Mouse (Mus musculus) forebrain, embryonic 16.5 days (tissue): ENCODE results near the gene Aldh1l1. TPM values are rescaled to one million over a fixed set of nuclear protein-coding genes. Genes with fewer than 3 reads are reported as not detected.

Source experiments
- ATAC-seq: fragments of 200-750 bp; cut with Nextera tagmentation; 2 replicates; pipeline ENCODE4 v1.8.0; 2017; ENCODE audit warnings: mild to moderate bottlenecking, moderate library complexity
- H3K27ac ChIP-seq: fragments of 300-500 bp; sonication (generic); 2 replicates; pipeline ENCODE4 v1.5.1; 2014; ENCODE audit warnings: low read length, control low read depth
- H3K27me3 ChIP-seq: fragments of 300-500 bp; sonication (generic); replicated peaks from 2 replicates; pipeline ENCODE4 v1.6.1; 2014; ENCODE audit warnings: low read length; ENCODE audit not compliant: control insufficient read depth, insufficient read depth
- H3K36me3 ChIP-seq: fragments of 300-500 bp; sonication (generic); 2 replicates; pipeline ENCODE4 v1.6.1; 2014; ENCODE audit not compliant: control insufficient read depth, insufficient read depth
- H3K4me1 ChIP-seq: fragments of 300-500 bp; sonication (generic); replicated peaks from 2 replicates; pipeline ENCODE4 v1.6.1; 2014; ENCODE audit warnings: low read length; ENCODE audit not compliant: control insufficient read depth, insufficient read depth
- H3K4me2 ChIP-seq: fragments of 300-500 bp; sonication (generic); 2 replicates; pipeline ENCODE4 v1.6.1; 2014; ENCODE audit warnings: mild to moderate bottlenecking, low read length, control low read depth
- H3K4me3 ChIP-seq: fragments of 300-500 bp; sonication (generic); replicated peaks from 2 replicates; pipeline ENCODE4 v1.5.1; 2014; ENCODE audit warnings: mild to moderate bottlenecking, low read length, control low read depth
- H3K9ac ChIP-seq: fragments of 300-500 bp; sonication (generic); replicated peaks from 2 replicates; pipeline ENCODE4 v1.6.1; 2014; ENCODE audit warnings: low read depth, low read length, control low read depth
- H3K9me3 ChIP-seq: fragments of 300-500 bp; sonication (generic); 2 replicates; pipeline ENCODE4 v1.6.1; 2016; ENCODE audit warnings: low read length; ENCODE audit not compliant: control insufficient read depth
- WGBS: fragments of 180-500 bp; shearing (Covaris S2); extraction: QIAGEN DNeasy Blood & Tissue Kit; methylation state at CpG from one replicate; pipeline ENCODE4 v1.1.7; 2014; 5-methylcytosine and 5-hydroxymethylcytosine counted together
- polyA plus RNA-seq: library from polyadenylated mRNA; unstranded; fragments of >200 nt; fragmentation: Nextera tagmentation; extraction: Ambion mirVana; gene quantifications from 2 replicates; pipeline ENCODE4 v1.2.1, GENCODE M21; 2015

Gene Aldh1l1
- polyA plus RNA-seq, 1 experiment from 2014 or later: 33.3 TPM

GRCm38 (mm10) chr6:90532575-90533190 is 46.5 kb downstream of the Aldh1l1 start:
- 97% methylated on average over 5 of the region's 7 CpGs for WGBS

GRCm38 (mm10) chr6:90533505-90533904 is 47.3 kb downstream of the Aldh1l1 start:
- no peaks in the 10 kb centered on the region for H3K9me3 ChIP-seq
- no peaks in the 10 kb centered on the region for H3K27me3 ChIP-seq
- 85% methylated on average over 3 of the region's 3 CpGs for WGBS

More at GRCm38 (mm10) chr6:90532575-90533190, 46.5 kb downstream of the Aldh1l1 start:
- Histone ChIP-seq H3K4me3 (no peak overlapping the region), H3K9ac (no peak overlapping the region), H3K4me2 (no peak overlapping the region), H3K36me3 (no peaks in the 10 kb centered on the region), H3K27me3 (no peaks in the 10 kb centered on the region), H3K9me3 (no peaks in the 10 kb centered on the region), H3K27ac (no peak overlapping the region), H3K4me1 (peaks cover 5% of the 10 kb centered on the region)
- no peak for ATAC-seq

GRCm38 (mm10) chr6:90534701-90535475 is 48.7 kb downstream of the Aldh1l1 start:
- no peak overlapping the region for H3K4me2 ChIP-seq
- 33% methylated on average over 8 of the region's 8 CpGs for WGBS
- peaks cover 5% of the 10 kb centered on the region for H3K4me1 ChIP-seq
- peak; percentile 89 for ATAC-seq
- no peaks in the 10 kb centered on the region for H3K27me3 ChIP-seq
- no peaks in the 10 kb centered on the region for H3K36me3 ChIP-seq
- H3K9me3 ChIP-seq: no peaks in the 10 kb centered on the region
- H3K27ac ChIP-seq: peak overlapping the region; percentile 53; the same call in 1 of the 2 replicates
- H3K9ac ChIP-seq: no peak overlapping the region
- no peak overlapping the region for H3K4me3 ChIP-seq

More at GRCm38 (mm10) chr6:90533505-90533904, 47.3 kb downstream of the Aldh1l1 start:
- Histone ChIP-seq H3K9ac (no peak overlapping the region), H3K4me3 (no peak overlapping the region), H3K4me2 (no peak overlapping the region), H3K4me1 (peaks cover 5% of the 10 kb centered on the region), H3K27ac (no peak overlapping the region), H3K36me3 (no peaks in the 10 kb centered on the region)
- no peak for ATAC-seq

- H3K9ac ChIP-seq: no peak overlapping the region
- H3K4me3 ChIP-seq: no peak overlapping the region
- no peaks in the 10 kb centered on the region for H3K9me3 ChIP-seq
- no peak overlapping the region for H3K27ac ChIP-seq
- ATAC-seq: no peak
- H3K4me1 ChIP-seq: peaks cover 5% of the 10 kb centered on the region
- no peak overlapping the region for H3K4me2 ChIP-seq
- WGBS: 77% methylated on average over 3 of the region's 3 CpGs
- no peaks in the 10 kb centered on the region for H3K27me3 ChIP-seq
- no peaks in the 10 kb centered on the region for H3K36me3 ChIP-seq
These were observed 50.6 kb downstream of the Aldh1l1 start for GRCm38 (mm10) chr6:90536824-90537223.

GRCm38 (mm10) chr6:90537941-90538340 is 51.7 kb downstream of the Aldh1l1 start:
- Histone ChIP-seq H3K36me3 (no peaks in the 10 kb centered on the region), H3K9me3 (no peaks in the 10 kb centered on the region), H3K9ac (no peak overlapping the region), H3K4me3 (no peak overlapping the region), H3K27me3 (no peaks in the 10 kb centered on the region), H3K4me2 (no peak overlapping the region), H3K27ac (no peak overlapping the region), H3K4me1 (peaks cover 5% of the 10 kb centered on the region)
- WGBS: 10% methylated on average over 7 of the region's 7 CpGs
- ATAC-seq: peak; percentile 57

GRCm38 (mm10) chr6:90539271-90539670 is 53.0 kb downstream of the Aldh1l1 start:
- Histone ChIP-seq H3K27me3 (no peaks in the 10 kb centered on the region), H3K36me3 (no peaks in the 10 kb centered on the region), H3K4me1 (peaks cover 5% of the 10 kb centered on the region), H3K4me2 (no peak overlapping the region), H3K4me3 (no peak overlapping the region), H3K9ac (no peak overlapping the region), H3K27ac (no peak overlapping the region), H3K9me3 (no peaks in the 10 kb centered on the region)
- no peak for ATAC-seq
- 92% methylated on average over 4 of the region's 4 CpGs for WGBS

- no peaks in the 10 kb centered on the region; the same call in none of the 2 replicates for H3K4me1 ChIP-seq
- no peaks in the 10 kb centered on the region for H3K27me3 ChIP-seq
- no peaks in the 10 kb centered on the region for H3K9me3 ChIP-seq
- no peak overlapping the region for H3K4me3 ChIP-seq
- peak overlapping the region; percentile 70 for H3K27ac ChIP-seq
- H3K36me3 ChIP-seq: no peaks in the 10 kb centered on the region
- H3K4me2 ChIP-seq: no peak overlapping the region
- no peak for ATAC-seq
- 96% methylated on average over 1 of the region's 1 CpGs for WGBS
- H3K9ac ChIP-seq: no peak overlapping the region
These were observed 54.3 kb downstream of the Aldh1l1 start for GRCm38 (mm10) chr6:90540520-90540919.

GRCm38 (mm10) chr6:90541367-90541772 is 55.1 kb downstream of the Aldh1l1 start:
- no peak overlapping the region for H3K4me2 ChIP-seq
- peak overlapping the region; percentile 70 for H3K27ac ChIP-seq
- no peak overlapping the region for H3K9ac ChIP-seq
- H3K9me3 ChIP-seq: no peaks in the 10 kb centered on the region
- no peaks in the 10 kb centered on the region for H3K36me3 ChIP-seq
- 24% methylated on average over 5 of the region's 5 CpGs for WGBS
- ATAC-seq: peak; percentile 77
- H3K4me3 ChIP-seq: no peak overlapping the region
- H3K27me3 ChIP-seq: no peaks in the 10 kb centered on the region
- no peaks in the 10 kb centered on the region; the same call in 1 of the 2 replicates for H3K4me1 ChIP-seq

- Histone ChIP-seq H3K4me1 (no peaks in the 10 kb centered on the region), H3K27me3 (no peaks in the 10 kb centered on the region), H3K9ac (no peak overlapping the region), H3K4me3 (no peak overlapping the region), H3K27ac (no peak overlapping the region), H3K4me2 (no peak overlapping the region), H3K9me3 (no peaks in the 10 kb centered on the region), H3K36me3 (no peaks in the 10 kb centered on the region)
- 83% methylated on average over 2 of the region's 2 CpGs for WGBS
- no peak for ATAC-seq
These were observed 58.2 kb downstream of the Aldh1l1 start for GRCm38 (mm10) chr6:90544433-90544832.
